Mouse (Mus musculus): ENCODE data around the gene Pkd1l3.
A peak's percentile ranks its signal among the peaks of the same experiment; 100 is the strongest.

The Pkd1l3 gene

GRCm38 (mm10) chr8:109704565-109705319, 90.4 kb downstream of the Pkd1l3 start:
- no peak for DNase-seq

DNA sequence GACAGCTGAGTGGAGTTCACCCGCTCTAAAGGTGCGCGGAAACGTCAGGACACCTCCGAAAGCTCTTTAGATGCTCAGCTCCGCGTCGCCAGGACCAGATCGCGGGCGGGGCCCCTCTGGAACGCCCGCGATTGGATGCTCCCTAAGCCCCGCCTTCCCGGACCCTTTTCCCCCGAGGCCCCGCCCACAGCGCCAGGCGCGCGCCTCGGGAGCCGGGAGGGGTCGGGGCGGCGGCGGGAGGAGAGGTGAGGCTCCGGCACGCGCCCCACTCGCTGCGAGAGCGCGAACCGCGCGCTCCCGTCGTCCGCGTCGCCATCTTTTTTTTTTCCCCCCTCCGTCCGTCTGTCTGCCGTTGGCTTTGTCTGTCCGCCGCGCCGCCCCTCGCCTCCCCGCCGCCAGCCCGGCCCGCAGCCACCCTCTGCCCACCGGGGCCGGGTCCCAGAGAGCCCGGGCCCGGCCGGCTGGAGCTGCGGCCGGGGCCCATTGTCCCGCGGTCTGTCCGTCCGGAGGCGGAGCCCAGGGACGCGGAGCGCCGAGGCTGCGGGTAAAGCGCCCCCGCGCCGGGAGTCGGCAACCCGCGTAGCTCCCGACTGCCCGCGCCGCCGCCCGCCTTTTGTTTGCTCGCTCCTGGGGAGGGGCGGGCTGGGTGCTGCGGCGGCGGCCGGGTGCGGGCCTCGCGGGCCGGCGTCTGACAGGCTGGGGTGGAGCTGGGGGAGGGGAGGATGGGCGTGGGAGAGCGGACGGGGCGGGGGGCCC, 91.2 kb downstream of the Pkd1l3 start, which contains the start of gene Zfp821:
Gene Zfp821 (plus strand): TSS at position 227 of the 756 bp plus-strand sequence.
- peak; percentile 98 for DNase-seq

DNA sequence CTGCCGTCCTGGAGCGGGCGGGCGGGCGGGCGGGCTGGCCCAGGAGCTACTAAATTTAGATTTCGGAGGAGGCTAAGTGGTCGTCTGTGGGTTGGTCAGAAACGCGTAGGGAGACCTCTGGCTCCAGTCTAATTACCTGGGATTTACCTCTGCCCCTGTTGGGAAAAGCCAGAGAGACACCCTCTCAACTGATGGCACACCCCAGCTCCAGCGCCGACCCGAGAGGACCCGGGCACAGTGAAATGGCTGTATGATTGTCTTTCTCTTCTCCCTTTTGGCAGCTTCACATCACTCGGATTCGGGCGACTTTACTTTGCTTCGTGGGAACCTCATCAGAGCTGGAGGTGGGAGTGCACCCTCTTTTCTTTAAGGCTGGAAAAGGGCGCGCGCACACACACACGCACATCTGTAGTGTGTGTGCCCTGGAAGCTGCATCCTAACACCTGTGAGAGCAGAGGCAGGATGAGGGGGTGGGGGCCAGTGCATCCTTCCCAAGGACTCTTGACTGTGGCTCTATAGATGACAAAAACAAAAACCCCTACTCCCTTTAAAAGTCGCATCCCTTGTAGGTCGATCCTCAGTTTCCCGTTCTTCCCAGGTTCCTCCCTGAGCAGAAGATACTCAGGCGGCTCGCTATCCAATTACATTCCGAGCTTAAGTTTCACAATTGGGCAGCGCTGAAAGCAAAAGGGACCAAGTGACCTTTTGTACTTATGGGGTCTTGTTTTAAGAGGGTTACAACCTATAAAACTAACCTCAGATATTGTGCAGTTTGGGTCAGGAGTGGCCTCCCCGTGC, 92.0 kb downstream of the Pkd1l3 start:
- DNase-seq: peak; percentile 14 to 34

- peak; percentile 81 to 86 for DNase-seq
Observed at GRCm38 (mm10) chr8:109706874-109707237, 92.5 kb downstream of the Pkd1l3 start.

GRCm38 (mm10) chr8:109707921-109708320, 93.6 kb downstream of the Pkd1l3 start:
- DNase-seq: no peak

DNA sequence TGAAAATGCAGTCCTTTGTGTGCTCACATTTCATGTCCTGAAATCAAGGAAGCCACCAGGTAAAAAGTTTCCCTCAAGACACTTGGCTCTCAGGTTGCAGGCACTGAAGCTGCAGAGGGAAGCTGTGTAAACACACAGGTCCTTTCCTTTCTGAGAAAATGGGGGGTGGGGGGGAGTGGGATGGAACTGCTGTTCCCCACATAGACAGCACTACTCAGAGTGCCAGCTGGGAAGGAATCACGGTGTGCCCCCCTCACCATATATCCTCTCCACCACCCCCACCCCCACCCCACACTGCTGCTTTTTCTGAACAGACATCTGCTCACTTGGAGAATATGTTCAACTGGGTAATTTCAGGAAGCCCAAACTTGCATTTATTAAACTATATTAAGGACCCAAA, 98.2 kb downstream of the Pkd1l3 start:
- DNase-seq: no peak

DNA sequence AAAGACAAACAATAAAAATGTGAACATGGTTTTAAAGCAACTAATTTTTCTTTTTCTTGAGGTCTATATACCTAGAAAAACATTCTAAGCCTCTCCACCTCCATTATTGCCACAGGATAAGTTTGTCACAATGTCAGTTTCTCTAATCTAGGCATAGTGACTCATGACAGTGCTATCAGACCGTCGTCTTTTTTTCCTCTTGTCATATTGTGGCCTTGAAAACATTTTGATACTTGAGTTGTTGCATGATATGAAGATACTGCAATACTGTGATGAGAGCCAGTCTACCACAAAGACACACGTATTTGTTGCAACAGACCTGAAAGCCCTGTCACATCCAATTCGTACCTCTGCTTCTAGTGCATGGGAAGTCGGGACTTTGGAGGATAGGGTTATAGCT, 100.6 kb downstream of the Pkd1l3 start:
- DNase-seq: no peak

Data from cerebellum, postnatal 14 days (tissue).